Mouse (Mus musculus) liver, embryonic 13.5 days (tissue): Measurements from ENCODE around the gene Xlr5a. TPM values are rescaled to one million over a fixed set of nuclear protein-coding genes. Genes with fewer than 3 reads are reported as not detected.

Source experiments
- polyA plus RNA-seq: library from polyadenylated mRNA; unstranded; fragments of >200 nt; fragmentation: Nextera tagmentation; extraction: Ambion mirVana; gene quantifications from 2 replicates; pipeline ENCODE4 v1.2.1, GENCODE M21; 2015

Gene Xlr5a
- polyA plus RNA-seq, 1 experiment from 2014 or later: not detected

Other genes starting within 250 kb of the Xlr5a start
- not detected in 2 replicates for gene Pnma3, start 228.2 kb downstream of the Xlr5a start, polyA plus RNA-seq
- 1.1 and 1.5 TPM in 2 replicates for gene Xlr4a, start 210.5 kb downstream of the Xlr5a start, polyA plus RNA-seq
- 1.3 and 2.6 TPM in 2 replicates for gene Xlr3a, start 195.9 kb downstream of the Xlr5a start, polyA plus RNA-seq
- not detected in 2 replicates for gene Gm14685, start 175.9 kb downstream of the Xlr5a start, polyA plus RNA-seq
- not detected in 2 replicates for gene Xlr5b, start 144.2 kb downstream of the Xlr5a start, polyA plus RNA-seq
- not detected in 2 replicates for gene DXBay18, start 143.5 kb downstream of the Xlr5a start, polyA plus RNA-seq
- not detected in 2 replicates for gene Spin2d, start 116.0 kb downstream of the Xlr5a start, polyA plus RNA-seq
- gene Xlr3b, start 100.8 kb downstream of the Xlr5a start, polyA plus RNA-seq: 2.2 and 2.6 TPM in 2 replicates
- gene Xlr4b, start 78.6 kb downstream of the Xlr5a start, polyA plus RNA-seq: 1.6 and 2.3 TPM in 2 replicates
- gene F8a, start 64.7 kb downstream of the Xlr5a start, polyA plus RNA-seq: 3.3 and 3.8 TPM in 2 replicates
- gene Xlr4c, start 49.8 kb downstream of the Xlr5a start, polyA plus RNA-seq: 0.48 and 0.60 TPM in 2 replicates
- gene Xlr3c, start 27.6 kb downstream of the Xlr5a start, polyA plus RNA-seq: not detected in 2 replicates
- gene Xlr5c, start within 50 bp of the Xlr5a start, polyA plus RNA-seq: not detected in 2 replicates
- gene Gm45015, start 43.9 kb upstream of the Xlr5a start, polyA plus RNA-seq: not detected in 2 replicates
- gene Zfp275, start 49.6 kb upstream of the Xlr5a start, polyA plus RNA-seq: 1.8 and 2.9 TPM in 2 replicates
- gene Gm18336, start 105.8 kb upstream of the Xlr5a start, polyA plus RNA-seq: not detected in 2 replicates
- gene Zfp92, start 118.1 kb upstream of the Xlr5a start, polyA plus RNA-seq: not detected in 2 replicates
- gene Trex2, start 142.4 kb upstream of the Xlr5a start, polyA plus RNA-seq: not detected in 2 replicates
- gene Haus7, start 166.1 kb upstream of the Xlr5a start, polyA plus RNA-seq: 50.6 and 51.9 TPM in 2 replicates
- 7.1 and 10.6 TPM in 2 replicates for gene Bgn, start 190.6 kb upstream of the Xlr5a start, polyA plus RNA-seq
- gene Atp2b3, start 210.1 kb upstream of the Xlr5a start, polyA plus RNA-seq: 0.03 TPM in 2 replicates